Mouse (Mus musculus) layer of hippocampus, postnatal 25 days (tissue): ENCODE results near the gene Arid3b. TPM values are rescaled to one million over a fixed set of nuclear protein-coding genes. Genes with fewer than 3 reads are reported as not detected.

Experiments used
- DNase-seq, 2 experiments: peaks; one replicate each; pipeline ENCODE4 v3.0.0; 2022; ENCODE audit warnings: mixed read lengths in 2 of 2, low spot score in 1 of 2; ENCODE audit errors: extremely low spot score in 1 of 2
- total RNA-seq, 2 experiments: library from RNA; stranded (reverse); gene quantifications; 2 replicates each; pipeline ENCODE4 v1.2.3; 2021

The Arid3b gene
- total RNA-seq, 2 experiments from 2014 or later, result 4.8 to 9.9 TPM

DNA sequence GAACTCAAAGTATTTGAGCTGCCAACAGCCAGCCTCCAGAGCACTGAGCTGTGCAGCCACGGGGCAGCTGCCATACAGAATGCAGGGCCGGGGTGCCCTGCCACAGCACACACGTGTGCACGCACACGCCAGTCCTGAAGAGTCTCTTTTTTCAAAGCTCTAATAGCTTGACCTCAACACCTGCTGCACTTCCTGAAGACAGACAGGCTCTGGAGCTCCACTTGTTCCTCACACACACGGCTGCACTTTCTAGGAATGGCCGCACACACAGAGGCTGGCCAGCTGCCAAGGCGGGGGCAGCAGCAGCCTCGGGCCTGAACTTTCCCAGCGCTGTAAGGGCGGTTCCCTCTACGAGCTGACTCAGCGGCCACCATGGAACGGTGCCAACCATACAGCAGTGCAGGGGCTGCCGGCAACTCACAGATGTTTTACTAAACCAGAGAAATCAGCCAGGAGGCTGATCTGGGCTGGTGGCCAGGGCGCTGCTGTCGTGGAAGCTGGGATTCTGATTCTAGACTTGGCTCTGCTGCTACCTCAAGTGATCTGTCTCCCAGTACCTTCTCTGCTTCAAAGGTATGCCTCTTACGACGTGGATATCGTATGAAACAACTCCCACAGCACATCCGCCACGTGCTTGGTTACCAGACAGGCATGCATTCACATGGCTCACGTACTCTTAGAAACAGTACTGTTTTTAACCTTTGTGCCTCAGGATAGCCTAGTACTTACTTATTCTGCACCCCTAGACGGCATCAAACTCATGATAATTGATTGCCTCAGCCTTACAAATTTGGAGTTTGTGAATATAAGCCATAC is 5.1 kb downstream of the Arid3b start:
- peak; percentile 58 to 75 for DNase-seq

DNA sequence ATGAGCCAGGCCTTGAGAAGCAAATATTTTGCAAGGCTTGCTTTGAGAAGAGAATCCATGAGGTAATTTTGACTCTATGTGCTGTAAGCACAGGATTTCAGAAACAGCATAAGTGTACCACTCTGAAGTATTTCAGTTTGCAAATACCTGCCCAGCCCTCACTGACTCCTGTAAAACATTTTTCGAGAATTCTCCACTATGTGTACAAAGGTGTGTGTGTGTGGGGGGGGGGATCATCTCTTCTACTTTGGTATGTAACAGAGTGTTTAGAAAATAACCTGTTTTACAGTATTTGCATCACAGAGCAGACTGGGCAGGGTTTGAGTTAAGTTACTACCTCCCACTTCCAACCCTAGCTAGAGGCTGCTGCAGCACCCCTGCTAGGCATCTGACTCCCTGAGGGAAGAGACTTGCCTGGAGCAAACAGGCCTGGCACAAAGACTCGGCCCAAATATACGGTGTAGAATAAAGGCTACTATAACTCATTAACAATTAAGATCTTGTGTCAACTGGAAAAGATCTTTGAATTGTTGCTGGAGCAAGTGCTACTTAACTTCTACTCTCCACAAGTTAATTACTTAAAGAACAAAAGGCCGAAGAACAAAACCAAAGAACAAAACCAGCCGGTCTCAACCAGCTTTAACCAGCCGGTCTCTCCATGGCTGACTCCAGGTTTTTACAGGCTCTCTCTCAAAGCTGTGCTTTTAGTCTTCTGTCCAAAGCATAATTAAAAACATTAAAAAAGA is 6.6 kb downstream of the Arid3b start:
- no peak for DNase-seq

DNA sequence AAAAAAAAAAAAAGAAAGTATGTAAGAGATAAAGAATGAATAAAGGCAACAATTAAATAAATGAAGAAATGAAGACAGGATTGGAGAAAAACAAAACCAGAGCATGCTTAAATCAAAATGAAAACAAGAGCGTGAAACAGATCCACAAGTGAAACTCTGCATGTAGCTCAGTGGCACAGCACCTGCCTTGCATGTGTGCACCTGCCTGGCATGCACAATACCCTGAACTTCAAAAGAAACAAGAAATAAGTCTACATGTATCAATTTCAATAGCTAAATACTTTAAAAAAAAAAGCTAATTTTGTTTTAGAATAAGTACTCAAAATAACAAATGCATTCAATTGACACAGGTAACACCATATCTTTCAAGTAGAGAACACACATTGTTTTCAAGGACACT is 13.2 kb downstream of the Arid3b start:
- no peak for DNase-seq

DNA sequence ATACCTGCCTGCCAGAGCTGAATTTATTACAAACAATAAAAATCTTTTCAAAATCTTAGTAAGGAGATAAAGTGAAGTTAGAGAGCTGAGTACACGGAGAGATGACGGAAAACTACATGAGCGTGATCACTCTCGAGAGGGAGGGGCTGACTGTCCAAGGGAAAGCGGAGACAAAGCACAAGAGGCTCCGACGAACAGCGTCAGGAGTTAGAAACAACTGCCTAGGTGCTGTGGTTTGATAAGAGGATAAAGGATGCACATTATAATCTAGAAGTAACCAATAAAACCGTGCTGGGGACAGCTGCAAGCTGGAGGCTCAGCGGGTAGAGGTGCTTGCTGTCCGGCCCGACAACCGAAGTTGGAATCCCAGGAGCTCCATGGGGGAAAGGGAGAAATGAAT is 13.8 kb downstream of the Arid3b start:
- DNase-seq, result no peak

DNA sequence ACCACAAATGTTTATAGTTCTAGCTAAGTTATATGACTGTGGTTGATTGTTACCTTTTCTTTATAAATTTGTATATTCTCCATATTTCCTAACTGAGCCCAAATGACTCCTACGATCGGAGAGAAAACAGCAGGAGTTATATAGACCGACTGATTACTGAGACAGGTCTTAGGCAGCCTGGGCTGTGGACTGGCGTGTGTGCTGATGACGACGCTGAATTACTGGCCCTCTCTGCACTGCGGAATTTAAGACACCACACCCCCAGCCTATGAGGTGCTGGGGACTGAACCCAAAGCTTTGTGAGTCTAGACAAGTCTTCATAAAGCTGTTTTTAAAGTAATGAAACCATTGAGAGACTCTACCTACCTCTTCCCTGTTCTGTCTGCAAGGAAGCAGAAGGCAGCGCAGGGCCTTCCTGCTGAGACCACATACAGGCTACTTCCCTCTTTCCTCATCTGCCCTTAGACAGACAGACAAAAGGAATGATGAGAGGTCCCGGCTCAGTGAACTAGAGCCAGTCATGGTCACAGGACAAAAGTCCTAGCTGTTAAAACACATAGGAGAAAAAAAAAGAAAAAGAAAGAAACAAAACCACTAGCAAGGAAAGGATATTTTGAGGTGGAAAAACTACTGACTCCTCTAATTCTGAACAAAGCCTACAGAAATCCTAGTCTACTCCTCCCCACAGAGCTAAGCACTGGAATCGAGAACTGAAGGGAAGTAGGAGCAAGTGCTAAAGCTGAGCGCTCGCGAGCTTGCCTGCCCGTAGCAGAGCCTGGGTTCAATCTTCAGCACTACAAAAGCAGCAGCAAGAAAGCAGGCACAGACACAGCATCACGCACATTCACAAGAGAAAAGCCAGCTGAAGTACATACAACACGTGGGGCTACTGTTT is 16.2 kb downstream of the Arid3b start:
- DNase-seq, result no peak

DNA sequence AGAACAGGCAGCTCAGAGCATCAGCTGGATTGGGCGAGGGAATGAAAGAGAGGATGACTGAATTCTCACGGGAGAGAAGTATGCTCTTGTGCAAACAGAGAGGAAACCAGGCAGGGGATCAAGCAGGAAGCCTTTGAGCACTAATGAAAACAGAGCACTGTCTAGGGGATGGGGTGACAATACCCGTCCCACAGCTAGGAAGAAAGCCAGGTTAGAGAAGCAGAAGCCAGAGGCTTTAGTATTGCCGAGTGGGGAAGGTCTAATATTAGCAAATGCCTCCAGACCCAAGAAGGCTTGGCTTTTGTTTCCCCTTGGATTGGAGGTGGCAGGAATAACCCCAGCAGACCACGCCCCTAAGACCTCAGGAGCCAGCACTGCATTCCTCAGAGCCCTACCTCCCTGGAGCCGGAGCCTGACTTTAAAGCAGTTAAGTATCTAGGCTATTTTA is 19.3 kb downstream of the Arid3b start:
- DNase-seq, result no peak

DNA sequence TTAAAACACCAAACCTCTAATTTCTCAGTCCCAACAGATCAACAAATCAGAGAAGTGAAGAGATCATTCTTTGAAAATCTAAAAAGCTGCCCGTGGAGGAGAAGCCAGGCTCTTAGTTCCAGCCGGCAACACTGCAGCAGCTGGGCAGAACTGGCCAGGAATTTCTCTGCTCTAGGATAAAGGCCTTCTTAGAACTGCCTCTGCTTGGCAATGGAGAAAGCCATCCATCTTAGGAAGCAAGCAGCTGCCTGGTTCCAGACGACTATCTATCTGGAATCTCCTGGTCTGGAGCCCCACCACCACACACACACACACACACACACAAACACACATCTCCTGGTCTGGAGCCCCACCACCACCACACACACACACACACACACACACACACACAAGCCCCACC is 21.7 kb downstream of the Arid3b start:
- DNase-seq, result no peak

DNA sequence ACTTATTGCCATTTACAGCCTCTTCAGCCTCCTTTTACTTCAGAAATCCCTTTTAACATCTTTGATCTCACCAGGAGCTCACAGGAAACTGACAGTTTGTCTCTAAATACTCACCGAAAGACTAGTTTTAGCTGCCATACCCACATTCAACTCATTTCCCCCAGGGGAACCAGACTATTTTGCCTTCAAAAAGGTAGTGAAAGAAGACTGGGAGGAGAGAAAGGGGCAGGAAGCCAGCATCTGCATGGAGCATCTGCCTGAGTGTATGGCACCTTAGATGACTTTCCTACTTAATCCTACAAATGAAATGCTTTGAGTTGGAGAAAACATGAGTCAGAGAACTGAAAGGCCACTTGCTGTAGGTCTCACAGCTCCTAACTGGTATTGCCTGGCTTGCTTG is 22.6 kb downstream of the Arid3b start:
- DNase-seq, result no peak

DNA sequence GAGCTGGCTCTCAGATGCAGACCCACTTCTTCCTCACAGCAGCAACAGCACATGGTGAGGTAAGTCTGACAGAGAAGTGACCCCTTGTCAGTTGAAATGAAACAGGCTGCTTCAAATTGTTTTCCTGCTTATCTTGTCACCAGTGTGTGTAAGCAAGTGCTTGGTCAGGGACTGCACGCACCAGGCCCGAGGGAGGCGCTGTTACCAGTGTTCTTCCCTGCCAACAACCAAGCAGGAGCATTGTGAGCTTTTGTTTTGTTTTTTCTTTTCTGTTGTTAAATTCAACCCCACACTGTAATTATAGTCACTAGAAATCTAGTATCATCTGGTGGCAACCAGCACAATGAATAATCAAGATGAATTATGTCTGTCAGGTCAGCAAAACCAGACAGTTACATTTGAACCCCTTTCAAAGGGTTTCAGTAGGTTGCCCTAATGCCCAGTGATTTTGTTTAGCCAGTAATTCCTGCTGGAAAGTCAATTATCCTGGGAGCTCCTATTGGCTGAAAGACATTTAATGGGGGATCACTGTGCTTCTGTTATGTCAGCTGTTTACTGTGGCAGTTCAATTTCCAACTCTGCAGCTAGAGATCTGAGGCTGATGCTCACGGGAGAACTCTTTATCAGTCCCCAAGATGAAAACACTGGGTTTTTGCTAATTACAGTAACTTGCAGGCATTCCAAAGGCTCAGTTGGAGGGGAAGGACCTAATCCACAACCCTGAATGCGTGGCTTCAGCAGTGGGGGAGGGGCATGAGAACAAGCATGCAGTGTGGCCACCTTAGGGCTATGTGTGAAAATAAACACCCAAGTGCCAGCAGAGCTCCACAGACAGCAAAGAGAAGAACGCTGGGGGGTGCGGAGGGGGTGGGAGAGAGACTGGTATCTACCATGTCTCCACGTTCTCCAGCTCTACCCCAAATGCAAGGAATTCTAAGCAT is 24.5 kb downstream of the Arid3b start:
- no peak for DNase-seq

DNA sequence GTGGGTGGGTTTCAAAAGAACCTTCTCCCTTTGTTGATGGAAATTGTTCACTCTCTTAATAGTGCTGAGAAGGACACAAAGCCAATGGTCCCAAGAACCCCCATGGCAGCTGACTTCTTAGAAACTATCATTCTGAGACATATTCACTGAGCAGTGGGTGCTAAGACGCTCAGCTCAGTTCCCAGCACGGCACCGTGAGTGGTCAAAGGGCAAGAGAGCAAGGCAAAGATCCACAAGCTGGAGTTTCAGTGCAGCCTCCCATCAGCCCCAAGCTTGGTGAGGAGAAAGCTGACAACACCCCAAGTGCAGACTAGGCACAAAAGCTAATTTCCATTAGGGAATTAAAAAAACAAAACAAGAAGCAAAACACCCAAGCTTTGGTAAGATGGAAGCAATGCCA is 25.9 kb downstream of the Arid3b start:
- DNase-seq, result no peak

DNA sequence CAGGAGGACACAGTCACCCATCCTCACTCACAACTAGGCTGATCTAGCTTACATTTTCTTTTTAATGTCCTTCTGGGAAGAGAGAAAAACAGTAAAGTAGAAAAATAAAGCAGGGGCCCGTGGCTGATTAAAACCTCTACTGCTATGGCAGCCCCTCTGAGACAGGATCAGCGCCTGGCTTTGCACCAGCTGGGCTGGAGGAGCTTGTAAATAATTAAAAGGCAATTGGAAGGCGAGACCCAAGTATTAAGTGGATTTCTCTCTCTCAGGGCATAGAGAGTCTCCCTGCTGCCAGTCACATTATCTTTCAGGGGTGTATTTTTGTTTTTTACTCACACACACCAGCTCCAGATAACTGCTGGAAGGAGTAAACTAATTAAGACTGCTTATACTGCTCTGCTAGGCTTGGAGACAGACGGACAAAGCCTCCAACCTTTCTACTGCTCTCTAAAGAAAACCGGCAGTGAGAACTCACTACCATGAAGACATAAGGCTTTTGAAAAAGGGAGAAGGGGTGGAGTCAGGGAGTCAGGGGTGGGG is 27.8 kb downstream of the Arid3b start:
- no peak for DNase-seq

DNA sequence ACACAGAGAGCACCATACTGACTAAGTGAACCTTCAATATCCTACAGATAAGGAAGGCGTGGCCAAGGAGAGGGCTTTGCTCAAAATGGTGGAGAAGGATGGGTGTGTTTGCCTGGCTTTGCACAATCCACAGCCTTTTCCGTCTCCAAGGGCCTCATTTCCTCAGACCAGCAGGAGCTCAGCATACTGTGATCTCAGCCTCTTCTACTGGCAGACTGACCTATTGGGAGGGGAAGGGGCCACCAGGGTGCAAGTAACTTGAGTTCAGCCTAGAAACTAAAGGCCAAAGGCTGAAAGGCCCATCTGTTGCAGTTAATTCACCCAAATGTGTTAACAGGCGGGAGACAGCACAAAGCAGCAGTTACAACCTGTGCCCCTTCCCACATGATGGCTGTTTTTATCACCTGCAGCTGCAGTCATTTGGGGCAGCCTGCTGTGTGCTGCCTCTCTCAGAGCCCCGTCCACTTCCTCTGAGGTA is 29.4 kb downstream of the Arid3b start:
- no peak for DNase-seq

DNA sequence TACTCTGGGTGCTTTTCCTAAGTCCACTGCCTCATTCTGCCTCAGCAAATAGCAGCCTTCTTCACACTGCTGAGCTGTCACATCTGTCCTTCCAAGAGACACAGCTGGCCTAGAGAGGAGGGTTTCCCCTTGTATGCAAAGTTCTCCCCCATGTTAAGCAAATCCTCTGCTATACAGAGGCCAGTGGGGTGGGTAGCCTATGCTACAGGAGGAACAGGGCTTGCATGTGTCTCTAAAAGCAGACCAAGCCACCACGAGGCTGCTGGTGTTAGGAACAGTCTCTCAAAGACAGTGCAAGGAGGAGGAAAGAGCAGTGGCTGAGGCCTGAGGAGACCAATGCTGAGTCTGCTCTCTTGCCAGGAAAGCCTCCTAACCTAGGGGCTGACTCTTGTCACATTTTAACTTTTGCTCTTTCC is 30.5 kb downstream of the Arid3b start:
- no peak for DNase-seq

DNA sequence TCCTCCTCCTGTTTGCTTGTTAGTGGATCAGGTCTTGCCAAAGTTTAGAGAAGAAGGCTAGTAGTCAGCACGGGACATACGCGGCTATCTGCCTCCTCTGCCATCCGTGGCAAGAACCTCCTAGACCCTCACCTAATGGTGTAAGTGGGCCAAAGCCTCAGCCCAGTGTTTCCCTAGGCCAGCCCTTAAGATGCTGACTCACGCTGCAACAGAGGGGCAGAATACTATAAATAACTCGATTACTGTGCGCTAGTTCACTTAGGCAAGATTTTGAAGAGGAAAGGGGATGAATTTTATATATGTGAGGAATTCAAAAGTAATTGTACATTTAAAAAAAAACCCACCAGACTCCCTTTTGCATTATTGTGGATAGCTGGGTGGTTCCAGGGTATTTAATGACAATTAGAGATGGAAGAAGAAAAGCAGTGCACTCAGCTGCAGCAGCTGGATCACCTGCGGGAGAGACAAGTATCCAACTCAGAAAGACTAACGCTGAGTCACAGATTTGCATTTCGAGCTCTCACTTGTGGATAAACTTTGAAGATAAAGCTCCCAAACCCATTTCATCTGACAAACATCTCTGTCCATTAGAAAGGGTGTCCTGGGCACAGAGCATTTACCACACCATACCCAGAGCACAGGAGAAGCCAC is 31.4 kb downstream of the Arid3b start:
- no peak for DNase-seq

DNA sequence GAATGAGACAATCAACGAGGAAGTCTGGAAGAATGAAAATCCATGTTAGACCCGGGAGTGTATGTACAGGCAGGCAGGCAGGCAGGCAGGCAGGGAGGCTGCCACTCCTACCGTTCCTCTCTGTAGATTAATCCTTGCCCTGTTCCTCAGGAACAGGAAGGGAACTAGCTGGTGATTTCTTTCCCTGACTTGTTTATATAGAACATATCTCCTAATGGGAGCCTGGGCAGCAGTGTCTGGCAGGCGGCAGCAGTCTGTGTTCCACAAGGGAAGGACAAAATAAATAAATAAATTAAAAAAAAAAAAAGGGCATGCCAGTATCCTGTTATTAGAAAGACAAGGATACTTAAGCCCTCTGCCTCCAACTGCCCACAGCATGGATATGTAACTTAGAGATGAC is 32.8 kb downstream of the Arid3b start:
- no peak for DNase-seq

DNA sequence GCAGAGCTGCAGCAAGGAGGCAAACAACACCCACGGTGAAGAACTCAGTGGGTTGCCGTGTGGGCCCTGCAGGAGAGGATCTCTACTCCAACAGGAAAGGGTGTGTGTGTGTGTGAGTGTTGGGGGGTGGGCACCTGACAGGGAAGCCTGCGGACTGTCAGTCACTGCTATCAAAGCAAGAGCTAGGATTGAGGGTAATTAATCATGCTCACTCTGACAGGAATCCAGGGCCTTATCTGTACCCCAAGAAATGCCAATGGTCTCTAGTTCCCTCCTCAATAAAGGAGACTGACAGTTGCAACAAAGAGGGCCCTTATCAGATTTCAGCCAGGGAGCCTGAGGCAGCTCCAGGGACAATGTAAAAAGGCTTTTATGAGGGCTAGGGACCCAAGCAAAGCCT is 33.5 kb downstream of the Arid3b start:
- DNase-seq, result no peak

DNA sequence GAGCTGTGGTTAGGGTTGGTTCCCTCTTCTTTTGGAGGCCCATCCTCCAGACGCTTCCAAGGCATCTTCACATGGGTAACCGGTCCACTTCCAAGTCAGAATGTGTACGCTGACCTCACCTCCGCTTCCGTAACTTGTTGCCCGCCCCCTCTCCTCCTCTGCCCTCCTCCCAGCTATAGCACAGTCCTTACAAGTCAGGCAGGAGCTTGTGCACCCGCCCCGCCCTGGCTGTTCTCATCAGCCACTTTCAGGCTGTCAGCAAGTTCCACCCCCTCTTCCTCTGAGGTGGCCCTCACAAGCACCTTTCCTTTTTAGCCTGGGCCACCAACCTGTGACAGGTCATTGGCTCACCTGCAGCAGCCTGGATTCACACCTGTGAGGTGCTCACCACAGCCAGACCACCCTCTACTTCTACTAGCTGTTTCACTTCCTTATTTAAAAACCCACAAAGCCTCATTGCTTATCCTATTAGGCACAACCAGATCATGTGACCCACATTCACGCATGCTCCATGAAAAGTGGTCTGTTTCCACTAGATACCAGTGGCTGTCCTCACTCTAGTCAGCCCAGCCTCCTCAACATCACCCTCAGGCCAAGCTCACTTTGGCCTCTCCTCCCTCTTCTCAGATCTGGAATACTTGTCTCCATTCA is 36.1 kb downstream of the Arid3b start:
- DNase-seq, result no peak

DNA sequence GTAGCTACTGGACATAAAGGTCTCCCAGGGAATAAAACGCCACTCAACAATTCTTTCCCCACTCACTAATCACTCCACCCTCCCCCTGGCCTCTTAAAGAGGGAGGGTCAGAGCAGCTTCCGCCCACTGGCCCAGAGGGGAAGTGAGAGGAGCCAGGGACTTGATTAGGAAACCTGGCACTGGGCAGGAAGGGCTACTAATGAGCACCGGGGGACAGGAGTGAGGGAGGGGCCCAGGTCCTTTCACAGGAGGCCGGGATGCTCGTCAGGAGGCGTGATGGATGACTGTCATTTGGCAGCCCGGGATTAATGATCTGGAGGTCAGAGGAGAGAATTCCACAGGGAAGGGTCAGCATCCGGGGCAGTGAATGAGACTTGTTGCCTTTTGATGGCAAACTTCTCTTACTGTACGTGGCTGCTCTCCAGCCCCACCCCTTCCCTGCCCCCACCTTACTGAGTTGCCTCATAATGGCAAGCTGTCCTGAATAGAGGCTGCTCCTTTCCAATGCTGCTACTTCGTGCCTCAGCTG is 37.8 kb downstream of the Arid3b start:
- DNase-seq, result no peak
